Mouse (Mus musculus) hindbrain, embryonic 16.5 days (tissue): Measurements from ENCODE around the gene Hspa8. TPM values are rescaled to one million over a fixed set of nuclear protein-coding genes. Genes with fewer than 3 reads are reported as not detected.

Source experiments
- ATAC-seq: fragments of 200-750 bp; cut with Nextera tagmentation; 2 replicates; pipeline ENCODE4 v1.8.0; 2017; ENCODE audit warnings: moderate TSS enrichment, moderate library complexity
- H3K27ac ChIP-seq: fragments of 300-500 bp; sonication (generic); 2 replicates; pipeline ENCODE4 v1.5.1; 2014; ENCODE audit warnings: low read depth, mild to moderate bottlenecking, control low read depth, low read length, moderate library complexity
- H3K27me3 ChIP-seq: fragments of 300-500 bp; sonication (generic); replicated peaks from 2 replicates; pipeline ENCODE4 v1.6.1; 2014; ENCODE audit warnings: low read length; ENCODE audit not compliant: control insufficient read depth, insufficient read depth
- H3K36me3 ChIP-seq: fragments of 300-500 bp; sonication (generic); 2 replicates; pipeline ENCODE4 v1.6.1; 2014; ENCODE audit warnings: mild to moderate bottlenecking, low read length, moderate library complexity, mixed read lengths; ENCODE audit not compliant: control insufficient read depth, insufficient read depth
- H3K4me1 ChIP-seq: fragments of 300-500 bp; sonication (generic); 2 replicates; pipeline ENCODE4 v1.6.1; 2014; ENCODE audit warnings: low read depth, low read length; ENCODE audit not compliant: control insufficient read depth, insufficient read depth
- H3K4me2 ChIP-seq: fragments of 300-500 bp; sonication (generic); 2 replicates; pipeline ENCODE4 v1.6.1; 2014; ENCODE audit warnings: mild to moderate bottlenecking, low read length, control low read depth, moderate library complexity
- H3K4me3 ChIP-seq: fragments of 300-500 bp; sonication (generic); 2 replicates; pipeline ENCODE4 v1.5.1; 2014; ENCODE audit warnings: mild to moderate bottlenecking, low read length, control low read depth, moderate library complexity
- H3K9ac ChIP-seq: fragments of 300-500 bp; sonication (generic); 2 replicates; pipeline ENCODE4 v1.6.1; 2014; ENCODE audit warnings: low read depth, mild to moderate bottlenecking, control low read depth, low read length, moderate library complexity
- H3K9me3 ChIP-seq: fragments of 300-500 bp; sonication (generic); 2 replicates; pipeline ENCODE4 v1.6.1; 2014; ENCODE audit warnings: mild to moderate bottlenecking, low read length, moderate library complexity; ENCODE audit not compliant: control insufficient read depth
- WGBS: fragments of 180-500 bp; shearing (Covaris S2); extraction: QIAGEN DNeasy Blood & Tissue Kit; methylation state at CpG from one replicate; pipeline ENCODE4 v1.1.7; 2014; 5-methylcytosine and 5-hydroxymethylcytosine counted together
- polyA plus RNA-seq: library from polyadenylated mRNA; unstranded; fragments of >200 nt; fragmentation: Nextera tagmentation; extraction: Ambion mirVana; gene quantifications from 2 replicates; pipeline ENCODE4 v1.2.1, GENCODE M21; 2015

Gene Hspa8
- polyA plus RNA-seq, 1 experiment from 2014 or later: 3,309 TPM

DNA sequence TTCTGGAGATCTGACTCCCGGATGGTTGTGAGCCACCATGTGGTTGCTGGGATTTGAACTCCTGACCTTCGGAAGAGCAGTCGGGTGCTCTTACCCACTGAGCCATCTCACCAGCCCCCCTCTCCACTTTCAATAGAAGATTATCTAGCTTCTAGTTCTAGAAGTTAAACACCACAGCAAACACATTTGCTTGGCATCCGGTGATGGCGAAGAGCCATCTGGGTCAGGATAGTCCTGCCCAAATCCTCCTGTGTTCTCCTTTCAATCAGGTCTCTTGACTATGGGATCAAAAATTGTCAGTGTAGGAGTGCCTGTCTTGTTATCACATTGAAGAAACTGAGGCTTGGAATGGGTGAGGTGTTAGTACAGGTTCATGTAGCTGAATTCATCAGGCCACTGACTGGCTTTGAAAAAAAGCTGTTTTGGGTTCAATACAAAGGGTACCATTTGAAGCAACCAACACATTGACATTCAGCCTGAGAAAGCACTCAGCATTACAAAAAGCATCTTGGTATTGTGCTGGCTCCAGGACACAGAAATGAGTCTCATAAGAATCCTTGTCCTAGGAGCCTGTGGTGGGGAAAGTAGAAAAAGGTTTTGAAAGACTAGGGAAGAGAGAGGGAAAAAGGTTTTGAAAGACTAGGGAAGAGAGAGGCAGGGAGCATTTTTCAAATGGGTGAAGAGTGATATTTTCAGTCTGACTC is 16.7 kb downstream of the Hspa8 start:
- Histone ChIP-seq H3K36me3 (no peaks in the 10 kb centered on the region; the same call in 1 of the 2 replicates), H3K9ac (no peak overlapping the region), H3K4me1 (peaks cover 9% of the 10 kb centered on the region), H3K9me3 (no peaks in the 10 kb centered on the region), H3K27ac (peak overlapping the region; percentile 61), H3K4me2 (no peak overlapping the region), H3K4me3 (no peak overlapping the region), H3K27me3 (no peaks in the 10 kb centered on the region)
- WGBS: 74% methylated on average over 5 of the region's 5 CpGs
- ATAC-seq: peak; percentile 59

- Histone ChIP-seq H3K4me3 (no peak overlapping the region), H3K4me2 (no peak overlapping the region), H3K36me3 (no peaks in the 10 kb centered on the region), H3K4me1 (peaks cover 9% of the 10 kb centered on the region), H3K27me3 (no peaks in the 10 kb centered on the region), H3K9me3 (no peaks in the 10 kb centered on the region), H3K27ac (no peak overlapping the region), H3K9ac (no peak overlapping the region)
- no peak for ATAC-seq
- 45% methylated on average over 6 of the region's 6 CpGs for whole genome bisulfite sequencing
These were observed 24.8 kb downstream of the Hspa8 start for GRCm38 (mm10) chr9:40825601-40826000.

- no peak overlapping the region for H3K9ac ChIP-seq
- H3K36me3 ChIP-seq: no peaks in the 10 kb centered on the region
- H3K4me2 ChIP-seq: no peak overlapping the region
- no peak overlapping the region for H3K4me3 ChIP-seq
- H3K9me3 ChIP-seq: no peaks in the 10 kb centered on the region
- ATAC-seq: no peak
- WGBS: 77% methylated on average over 4 of the region's 4 CpGs
- H3K27ac ChIP-seq: no peak overlapping the region
- H3K4me1 ChIP-seq: peaks cover under 1% of the 10 kb centered on the region; the same call in 1 of the 2 replicates
- H3K27me3 ChIP-seq: no peaks in the 10 kb centered on the region
These were observed 26.6 kb downstream of the Hspa8 start for GRCm38 (mm10) chr9:40827366-40827765.

- peaks cover 3% of the 10 kb centered on the region; the same call in 1 of the 2 replicates for H3K4me1 ChIP-seq
- no peaks in the 10 kb centered on the region for H3K27me3 ChIP-seq
- peak overlapping the region; percentile 24; the same call in 1 of the 2 replicates for H3K4me2 ChIP-seq
- no peaks in the 10 kb centered on the region for H3K9me3 ChIP-seq
- no peak overlapping the region for H3K4me3 ChIP-seq
- no peak overlapping the region for H3K9ac ChIP-seq
- H3K36me3 ChIP-seq: no peaks in the 10 kb centered on the region
- H3K27ac ChIP-seq: no peak overlapping the region
- 8% methylated on average over 12 of the region's 12 CpGs for WGBS
- peak; percentile 34; the same call in 1 of the 2 replicates for ATAC-seq
These were observed 33.8 kb downstream of the Hspa8 start for GRCm38 (mm10) chr9:40834569-40834968.

DNA sequence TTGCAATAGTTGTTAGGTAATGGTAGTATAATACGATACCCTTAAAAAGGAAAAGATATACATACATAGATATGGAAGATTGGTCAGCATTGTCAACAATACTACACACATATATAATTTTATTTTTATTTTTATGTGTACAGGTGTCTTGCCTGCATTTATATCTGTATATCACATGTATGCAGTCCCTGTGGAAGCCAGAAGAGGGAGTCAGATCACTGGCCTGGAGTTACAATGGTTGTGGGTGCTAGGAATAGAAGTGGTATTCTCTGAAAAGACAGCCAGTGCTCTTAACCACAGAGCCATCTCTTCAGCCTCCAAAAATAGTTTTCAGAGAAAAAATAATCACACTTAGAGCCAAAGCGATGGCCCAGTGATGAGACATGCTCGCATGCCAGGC is 35.9 kb downstream of the Hspa8 start:
- Histone ChIP-seq H3K4me3 (no peak overlapping the region), H3K4me2 (no peak overlapping the region), H3K9ac (no peak overlapping the region), H3K27ac (no peak overlapping the region), H3K36me3 (no peaks in the 10 kb centered on the region), H3K9me3 (no peaks in the 10 kb centered on the region), H3K4me1 (peaks cover 3% of the 10 kb centered on the region; the same call in 1 of the 2 replicates), H3K27me3 (no peaks in the 10 kb centered on the region)
- WGBS: 92% methylated on average over 3 of the region's 3 CpGs
- no peak for ATAC-seq

GRCm38 (mm10) chr9:40839662-40840061 is 38.9 kb downstream of the Hspa8 start:
- no peak for ATAC-seq
- Histone ChIP-seq H3K9me3 (no peaks in the 10 kb centered on the region), H3K4me1 (peaks cover 2% of the 10 kb centered on the region; the same call in 1 of the 2 replicates), H3K9ac (no peak overlapping the region), H3K4me2 (no peak overlapping the region), H3K4me3 (no peak overlapping the region), H3K27me3 (no peaks in the 10 kb centered on the region), H3K27ac (no peak overlapping the region), H3K36me3 (no peaks in the 10 kb centered on the region)
- WGBS: 87% methylated on average over 3 of the region's 3 CpGs

- no peaks in the 10 kb centered on the region; the same call in 1 of the 2 replicates for H3K27me3 ChIP-seq
- ATAC-seq: no peak
- no peak overlapping the region for H3K4me3 ChIP-seq
- no peak overlapping the region for H3K27ac ChIP-seq
- H3K4me2 ChIP-seq: no peak overlapping the region
- no peaks in the 10 kb centered on the region for H3K4me1 ChIP-seq
- H3K36me3 ChIP-seq: no peaks in the 10 kb centered on the region
- no peak overlapping the region for H3K9ac ChIP-seq
- H3K9me3 ChIP-seq: no peaks in the 10 kb centered on the region
- WGBS: 27% methylated on average over 2 of the region's 2 CpGs
These were observed 50.7 kb downstream of the Hspa8 start for GRCm38 (mm10) chr9:40851515-40851914.

GRCm38 (mm10) chr9:40858461-40859160 is 57.8 kb downstream of the Hspa8 start:
- Histone ChIP-seq H3K4me2 (peak overlapping the region; percentile 73), H3K4me1 (peaks cover 4% of the 10 kb centered on the region), H3K4me3 (peak overlapping the region; percentile 38), H3K27me3 (peaks cover 6% of the 10 kb centered on the region), H3K36me3 (no peaks in the 10 kb centered on the region), H3K9me3 (no peaks in the 10 kb centered on the region; the same call in 1 of the 2 replicates), H3K27ac (no peak overlapping the region), H3K9ac (peak overlapping the region; percentile 47; the same call in 1 of the 2 replicates)
- 5% methylated on average over 21 of the region's 21 CpGs for WGBS
- ATAC-seq: peak; percentile 72

DNA sequence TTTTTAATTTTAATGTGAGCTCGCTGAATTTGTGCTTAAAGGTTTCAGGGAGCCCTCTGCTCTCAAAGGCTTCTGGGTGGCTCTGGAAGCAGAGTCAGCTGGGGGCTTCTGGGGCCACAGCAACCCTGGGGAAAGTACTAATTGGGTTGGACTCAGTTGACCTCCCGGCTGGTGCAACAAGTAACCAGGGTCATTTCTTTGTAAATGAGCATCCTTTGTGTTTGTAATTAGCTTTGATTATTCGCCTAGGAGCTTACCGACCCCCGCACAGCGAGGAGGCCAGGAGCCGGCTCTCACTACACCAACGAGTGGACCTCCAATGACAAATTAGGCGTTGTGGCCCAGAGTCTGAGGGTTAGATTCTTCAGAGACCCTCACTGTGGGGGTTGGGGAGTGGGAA is 58.4 kb downstream of the Hspa8 start:
- H3K4me2 ChIP-seq: peak overlapping the region; percentile 73
- H3K4me3 ChIP-seq: peak overlapping the region; percentile 38
- WGBS: 7% methylated on average over 9 of the region's 9 CpGs
- H3K9me3 ChIP-seq: no peaks in the 10 kb centered on the region; the same call in 1 of the 2 replicates
- peaks cover 6% of the 10 kb centered on the region for H3K27me3 ChIP-seq
- H3K9ac ChIP-seq: no peak overlapping the region
- ATAC-seq: peak; percentile 26; the same call in 1 of the 2 replicates
- H3K27ac ChIP-seq: no peak overlapping the region
- no peaks in the 10 kb centered on the region for H3K36me3 ChIP-seq
- peaks cover 4% of the 10 kb centered on the region for H3K4me1 ChIP-seq
